Mouse (Mus musculus): ENCODE results near the gene Mtus2.

DNA sequence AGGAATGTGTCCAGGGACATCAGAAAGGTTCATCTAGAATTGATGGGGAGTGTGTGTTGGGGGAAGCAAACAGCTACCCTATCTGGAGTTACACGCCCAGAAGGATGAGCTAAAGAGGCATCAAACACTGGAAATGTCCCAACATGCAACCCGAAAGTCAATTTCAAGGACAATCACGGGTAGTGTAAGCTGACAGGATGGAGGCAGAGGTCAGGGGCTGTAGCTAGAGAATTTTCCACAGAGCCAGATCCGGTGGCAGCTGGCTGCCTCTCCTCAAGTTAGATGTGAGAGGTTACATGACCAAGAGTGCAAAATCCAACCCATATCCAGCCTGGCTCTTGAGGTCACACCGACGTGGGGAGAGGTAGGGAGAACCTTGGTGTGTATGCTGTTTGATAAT, 315.7 kb downstream of the Mtus2 start:
- TF ChIP-seq CTCF (IDR thresholded peaks at IDR 0.05; ENCODE audit: borderline replicate concordance, control insufficient read depth, extremely low read depth, insufficient read depth, low read length, poor library complexity) (no peak), POLR2A (IDR thresholded peaks at IDR 0.05; ENCODE audit: control insufficient read depth, extremely low read depth, insufficient read depth, low read length, poor library complexity) (no peak)
